Mouse (Mus musculus): ENCODE data around the gene Specc1.

DNA sequence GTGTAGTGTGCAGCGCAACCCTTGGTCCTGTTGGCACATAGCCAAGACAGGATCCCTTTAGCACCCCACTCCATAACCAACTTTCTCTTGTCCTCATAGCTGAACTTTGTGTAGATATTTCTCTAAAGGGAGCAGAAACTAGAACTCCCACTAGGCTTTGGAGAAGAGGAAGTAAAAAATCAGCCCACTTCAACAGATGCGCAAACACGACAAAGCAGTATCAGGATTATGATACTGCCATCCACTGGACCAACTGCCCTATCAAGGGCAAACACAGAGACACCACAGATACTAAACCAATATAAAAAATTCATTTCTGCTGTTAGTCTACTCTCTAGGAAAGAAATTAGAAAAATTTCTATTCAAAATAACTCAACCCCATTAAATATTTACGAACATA is 10.0 kb upstream of the Specc1 start:
- TF ChIP-seq EP300 (IDR thresholded peaks at IDR 0.05; ENCODE audit: low read depth) (no peak), CTCF (IDR thresholded peaks at IDR 0.05; ENCODE audit: low read depth) (no peak)
